Mouse (Mus musculus): ENCODE data around the gene Nlrp4f. TPM values are rescaled to one million over a fixed set of nuclear protein-coding genes. Genes with fewer than 3 reads are reported as not detected.

Nlrp4f gene
- total RNA-seq, 2 experiments from 2014 or later, result 0.09 TPM; not detected in 1

Other genes with a start within 250 kb of the Nlrp4f start
- gene Spata31d1c, start 172.9 kb downstream of the Nlrp4f start, total RNA-seq (2021), result not detected
- not detected for gene Prss47, start 153.2 kb downstream of the Nlrp4f start, total RNA-seq (2021)
- 10 to 100 TPM; 28.7 to 33.4 TPM for gene Mfsd14b, start 93.0 kb downstream of the Nlrp4f start, total RNA-seq (2021)
- not detected for gene Olfr465-ps1, start 67.9 kb downstream of the Nlrp4f start, total RNA-seq (2021)
- not detected for gene Olfr466, start 55.7 kb downstream of the Nlrp4f start, total RNA-seq (2021)
- gene Gm10775, start 53.6 kb upstream of the Nlrp4f start, total RNA-seq (2021), result under 1 TPM; 0.75 to 0.79 TPM
- 10 to 100 TPM; 62.5 to 64.7 TPM for gene Zfp369, start 72.8 kb upstream of the Nlrp4f start, total RNA-seq (2021)

All from left cerebral cortex, postnatal 10 days (tissue).